8 mouse cellular contexts compared by ENCODE assay signal in genomic region chr11:69457006-69457579, GRCm38 (mm10). TPM values are rescaled to one million over a fixed set of nuclear protein-coding genes. Genes with fewer than 3 reads are reported as not detected.
DNase-seq lines count a peak whose midpoint lies in the region; ATAC-seq and TF ChIP-seq lines count a peak whose summit lies in the region.
"Had no signal": no experiment of that assay in that cellular context is flagged by ENCODE, and none has a peak within 500 bp of the region (broad histone marks: within the 10 kb centered on the region; RNA-seq: fewer than 3 reads in every experiment).

No protein-coding gene starts in this region.

- DNase-seq in right cerebral cortex, postnatal 10 days (ENCODE audit: low spot score in 2 of 2), result peak; percentile 59 to 66
- no peak for DNase-seq in right cerebral cortex, postnatal 14 days
- DNase-seq in kidney, postnatal 10 days, result peak; percentile 61
- no peak for DNase-seq in left cerebral cortex, adult 8-10 months (ENCODE audit: low spot score in 2 of 2)
- DNase-seq in testis, postnatal 10 days (ENCODE audit: low spot score), result no peak

- 31% methylated on average over 6 of the region's 6 CpGs for WGBS in forebrain, embryonic 15.5 days

- no peak overlapping the region for H3K9ac ChIP-seq in forebrain, embryonic 15.5 days (replicated peaks)
- H3K9ac ChIP-seq: stomach, embryonic 15.5 days had no signal

- no peaks in the 10 kb centered on the region for H3K27me3 ChIP-seq in forebrain, embryonic 15.5 days
- H3K27me3 ChIP-seq in myocyte (ENCODE audit: control insufficient read depth, insufficient read depth, insufficient read length), result no peaks in the 10 kb centered on the region
- H3K27me3 ChIP-seq: stomach, embryonic 15.5 days had no signal

- no peaks in the 10 kb centered on the region for H3K79me2 ChIP-seq in myocyte (ENCODE audit: control insufficient read depth, insufficient read depth)

- no peak overlapping the region for H3K4me2 ChIP-seq in forebrain, embryonic 15.5 days (replicated peaks)
- H3K4me2 ChIP-seq in myocyte (ENCODE audit: low read depth), result peak overlapping the region; percentile 18
- H3K4me2 ChIP-seq: stomach, embryonic 15.5 days had no signal

- H3ac ChIP-seq in myocyte (ENCODE audit: control insufficient read depth, insufficient read length), result no peak overlapping the region

- TF ChIP-seq POLR2A in myocyte (IDR thresholded peaks at IDR 0.05; ENCODE audit: insufficient read length, low read depth), result no peak

- no peaks in the 10 kb centered on the region for H3K9me3 ChIP-seq in forebrain, embryonic 15.5 days
- H3K9me3 ChIP-seq: stomach, embryonic 15.5 days had no signal

- H3K4me1 ChIP-seq in forebrain, embryonic 15.5 days, result no peaks in the 10 kb centered on the region

- 0 out of 2 replicates have a peak overlapping the region, but pooled peaks have one; percentile 2 for H3K27ac ChIP-seq in forebrain, embryonic 15.5 days (replicated peaks)
- H3K27ac ChIP-seq: stomach, embryonic 15.5 days had no signal

- H3K4me3 ChIP-seq in forebrain, embryonic 15.5 days, result no peak overlapping the region
- H3K4me3 ChIP-seq in myocyte, result no peak overlapping the region
- H3K4me3 ChIP-seq: stomach, embryonic 15.5 days had no signal

- 0 out of 2 replicates have a peak, but pooled peaks have one; percentile 58 for ATAC-seq in forebrain, embryonic 15.5 days (replicated peaks)

- H3K36me3 ChIP-seq in forebrain, embryonic 15.5 days, result no peaks in the 10 kb centered on the region
- H3K36me3 ChIP-seq in myocyte (ENCODE audit: control insufficient read depth, insufficient read depth), result no peaks in the 10 kb centered on the region
- H3K36me3 ChIP-seq: stomach, embryonic 15.5 days had no signal

TF ChIP-seq in myocyte, 11 proteins besides CTCF, POLR2A, EP300 and RAD21:
- TF ChIP-seq MYOD1 (IDR thresholded peaks at IDR 0.05; ENCODE audit: control insufficient read depth in 1 of 3, insufficient read length in 2 of 3, low read depth in 2 of 3) (peak; percentile 17 to 93 (median 81)), TCF12 (IDR thresholded peaks at IDR 0.05; ENCODE audit: insufficient read depth, poor library complexity, severe bottlenecking) (no peak), SRF (IDR thresholded peaks at IDR 0.05; ENCODE audit: control insufficient read depth, insufficient read length, low read depth) (no peak), REST (IDR thresholded peaks at IDR 0.05; ENCODE audit: insufficient read depth, insufficient read length) (no peak), CEBPB (IDR thresholded peaks at IDR 0.05; ENCODE audit: insufficient read depth, poor library complexity, severe bottlenecking) (no peak), TCF3 (IDR thresholded peaks at IDR 0.05; ENCODE audit: insufficient read length, low read depth) (peak; percentile 49), POLR2AphosphoS2 (IDR thresholded peaks at IDR 0.05; ENCODE audit: insufficient read length, low read depth) (no peak), MAX (IDR thresholded peaks at IDR 0.05; ENCODE audit: low read depth) (no peak), MYOG (IDR thresholded peaks at IDR 0.05; ENCODE audit: control insufficient read depth in 1 of 3, insufficient read depth in 1 of 3, insufficient read length in 2 of 3, low read depth in 2 of 3) (peak; percentile 70 to 98 (median 85)), E2F4 (IDR thresholded peaks at IDR 0.05; ENCODE audit: insufficient read depth) (no peak), USF1 (IDR thresholded peaks at IDR 0.05; ENCODE audit: low read depth) (no peak)

RNA-seq across cellular contexts. Expression of gene Kdm6b, which starts 43.6 kb away (rescaled TPM):
- 56.6 and 58.9 TPM in 2 replicates for polyA plus RNA-seq in forebrain, embryonic 15.5 days (2015; fragmentation: Nextera tagmentation; extraction: Ambion mirVana)
- polyA plus RNA-seq in myocyte (2012; fragmentation: generic; extraction: Trizol), result 31.0 TPM
- total RNA-seq in left cerebral cortex, adult 8-10 months (2022), result 10 to 100 TPM; 17.3 to 29.2 (median 21.9) TPM

RNA-seq across cellular contexts. Expression of gene Tmem88, which starts 59.1 kb away (rescaled TPM):
- 5.9 and 6.7 TPM in 2 replicates for polyA plus RNA-seq in forebrain, embryonic 15.5 days (2015; fragmentation: Nextera tagmentation; extraction: Ambion mirVana)
- polyA plus RNA-seq in myocyte (2012; fragmentation: generic; extraction: Trizol), result 0.16 TPM
- 1 to 10 TPM; 3.3 to 4.8 (median 3.5) TPM for total RNA-seq in left cerebral cortex, adult 8-10 months (2022)

Comparison
In these comparisons a context has a peak if more than half of its experiments do, and no peak if none do; other contexts are left out.
1. DNase-seq: peak in right cerebral cortex, postnatal 10 days (2 of 2) and kidney, postnatal 10 days (single experiment); none in right cerebral cortex, postnatal 14 days (single experiment), left cerebral cortex, adult 8-10 months (0 of 2) and testis, postnatal 10 days (single experiment).